Mouse (Mus musculus) adipose tissue, adult 10 weeks (tissue): ENCODE data around the gene Tor1aip2. TPM values are rescaled to one million over a fixed set of nuclear protein-coding genes. Genes with fewer than 3 reads are reported as not detected.

Experiments
- polyA plus RNA-seq: library from polyadenylated mRNA; stranded (reverse); fragments of 350-450 nt; fragmentation: Illumina TruSeq; extraction: RNeasy Lipid Tissue Mini Kit (QIAGEN cat#74804); gene quantifications from one replicate; pipeline ENCODE4 v1.2.3, GENCODE M21; 2014; ENCODE audit warnings: low read depth, low replicate concordance

Gene Tor1aip2
- polyA plus RNA-seq, result 68.0 TPM

GRCm38 (mm10) chr1:156035269-156035929 lies at the start of gene Tor1aip2:
Gene Tor1aip2, plus strand, starts transcription at chr1:156035403.

GRCm38 (mm10) chr1:156035930-156036737 lies 931 bp downstream of the Tor1aip2 start, which contains the start of gene Tor1aip1:
Gene Tor1aip1, minus strand, starts transcription at chr1:156036480.

Other genes starting within 250 kb of the Tor1aip2 start
- 155 TPM for gene Qsox1, start 222.5 kb upstream of the Tor1aip2 start, polyA plus RNA-seq
- gene Cep350, start 62.1 kb upstream of the Tor1aip2 start, polyA plus RNA-seq, result 12.4 TPM
- 62.5 TPM for gene Tor1aip1, start 1.1 kb downstream of the Tor1aip2 start, polyA plus RNA-seq
- not detected for gene Fam163a, start 169.6 kb downstream of the Tor1aip2 start, polyA plus RNA-seq